Mouse (Mus musculus) c-Kit-positive CD71-positive TER-119-positive erythroid progenitor cells, embryonic 14.5 days (primary cell): ENCODE measurements around the gene Camta1.

Experiments used
- DNase-seq: peaks from one replicate; pipeline ENCODE4 v3.0.0-alpha.2; 2013; ENCODE audit warnings: low spot score

The Camta1 gene

GRCm38 (mm10) chr4:151377731-151378130 lies 483.9 kb downstream of the Camta1 start:
- DNase-seq: no peak

GRCm38 (mm10) chr4:151376234-151376633 lies 485.4 kb downstream of the Camta1 start:
- no peak for DNase-seq

- DNase-seq: no peak
Measured at GRCm38 (mm10) chr4:151372855-151373566, 488.7 kb downstream of the Camta1 start.

- no peak for DNase-seq
Measured at GRCm38 (mm10) chr4:151366941-151367545, 494.6 kb downstream of the Camta1 start.

- no peak for DNase-seq
Measured at GRCm38 (mm10) chr4:151360976-151361673, 500.6 kb downstream of the Camta1 start.

- DNase-seq: no peak
Measured at GRCm38 (mm10) chr4:151355505-151355904, 506.2 kb downstream of the Camta1 start.

GRCm38 (mm10) chr4:151352791-151353190 lies 508.9 kb downstream of the Camta1 start:
- DNase-seq: no peak

- DNase-seq: no peak
Measured at GRCm38 (mm10) chr4:151352249-151352648, 509.4 kb downstream of the Camta1 start.

- DNase-seq: no peak
Measured at GRCm38 (mm10) chr4:151351757-151352156, 509.9 kb downstream of the Camta1 start.

GRCm38 (mm10) chr4:151347620-151348019 lies 514.1 kb downstream of the Camta1 start:
- DNase-seq: no peak

- no peak for DNase-seq
Measured at GRCm38 (mm10) chr4:151346673-151347072, 515.0 kb downstream of the Camta1 start.

- DNase-seq: no peak
Measured at GRCm38 (mm10) chr4:151344811-151345210, 516.9 kb downstream of the Camta1 start.

GRCm38 (mm10) chr4:151339421-151339820 lies 522.3 kb downstream of the Camta1 start:
- DNase-seq: no peak

- DNase-seq: no peak
Measured at GRCm38 (mm10) chr4:151338931-151339330, 522.7 kb downstream of the Camta1 start.

GRCm38 (mm10) chr4:151337543-151337942 lies 524.1 kb downstream of the Camta1 start:
- no peak for DNase-seq

GRCm38 (mm10) chr4:151336413-151336812 lies 525.3 kb downstream of the Camta1 start:
- no peak for DNase-seq

GRCm38 (mm10) chr4:151334951-151335742 lies 526.5 kb downstream of the Camta1 start:
- peak; percentile 16 for DNase-seq

- DNase-seq: no peak
Measured at GRCm38 (mm10) chr4:151332074-151332849, 529.4 kb downstream of the Camta1 start.

- DNase-seq: no peak
Measured at GRCm38 (mm10) chr4:151330983-151331382, 530.7 kb downstream of the Camta1 start.

GRCm38 (mm10) chr4:151328071-151328470 lies 533.6 kb downstream of the Camta1 start:
- DNase-seq: no peak

- no peak for DNase-seq
Measured at GRCm38 (mm10) chr4:151326971-151327686, 534.5 kb downstream of the Camta1 start.
